Mouse (Mus musculus) liver, embryonic 14.5 days (tissue): ENCODE data around the gene Pi4kb. TPM values are rescaled to one million over a fixed set of nuclear protein-coding genes. Genes with fewer than 3 reads are reported as not detected.

ENCODE experiments used
- ATAC-seq: fragments of 200-750 bp; cut with Nextera tagmentation; 2 replicates; pipeline ENCODE4 v1.8.0; 2017; ENCODE audit warnings: moderate number of reproducible peaks, mild to moderate bottlenecking, moderate library complexity; ENCODE audit not compliant: insufficient read depth
- DNase-seq, 3 experiments: peaks; one replicate each; pipeline ENCODE4 v3.0.0-alpha.2; 2012 to 2013; ENCODE audit warnings: low read depth in 3 of 3, low spot score in 3 of 3
- H3K27ac ChIP-seq: fragments of 300-500 bp; sonication (generic); 2 replicates; pipeline ENCODE4 v1.5.1; 2014; ENCODE audit warnings: moderate library complexity, mild to moderate bottlenecking, control low read depth, inconsistent platforms
- H3K27me3 ChIP-seq: fragments of 300-500 bp; sonication (generic); 2 replicates; pipeline ENCODE4 v1.6.1; 2014; ENCODE audit warnings: mild to moderate bottlenecking, low read length, moderate library complexity; ENCODE audit not compliant: control insufficient read depth, insufficient read depth
- H3K36me3 ChIP-seq: fragments of 300-500 bp; sonication (generic); replicated peaks from 2 replicates; pipeline ENCODE4 v1.6.1; 2014; ENCODE audit warnings: low read depth; ENCODE audit not compliant: control insufficient read depth, insufficient read depth
- H3K4me1 ChIP-seq, 2 experiments: fragments of 200-500 bp in 1 of 2; fragments of 300-500 bp in 1 of 2; sonication (generic) in 1 of 2; replicated peaks; 2 replicates each; pipeline ENCODE4 v1.6.1; 2012 to 2014; ENCODE audit warnings: antibody characterized with exemption in 1 of 2, inconsistent platforms in 1 of 2, low read length in 1 of 2; ENCODE audit not compliant: control insufficient read depth in 2 of 2, insufficient read depth in 2 of 2
- H3K4me2 ChIP-seq: fragments of 300-500 bp; sonication (generic); 2 replicates; pipeline ENCODE4 v1.6.1; 2014; ENCODE audit warnings: low read depth, mild to moderate bottlenecking, control low read depth, moderate library complexity
- H3K4me3 ChIP-seq, 2 experiments: fragments of 200-500 bp in 1 of 2; fragments of 300-500 bp in 1 of 2; sonication (generic) in 1 of 2; 2 replicates each; pipeline ENCODE4 v1.5.1; 2012 to 2014; ENCODE audit warnings: low read depth in 2 of 2, low read length in 2 of 2, mild to moderate bottlenecking in 2 of 2, control low read depth in 1 of 2, inconsistent platforms in 1 of 2, moderate library complexity in 1 of 2; ENCODE audit not compliant: insufficient read depth in 1 of 2
- H3K9ac ChIP-seq: fragments of 300-500 bp; sonication (generic); replicated peaks from 2 replicates; pipeline ENCODE4 v1.6.1; 2014; ENCODE audit warnings: mild to moderate bottlenecking, control low read depth, moderate library complexity
- H3K9me3 ChIP-seq: fragments of 300-500 bp; sonication (generic); 2 replicates; pipeline ENCODE4 v1.6.1; 2016; ENCODE audit warnings: low read length, mixed read lengths; ENCODE audit not compliant: control insufficient read depth
- CTCF ChIP-seq: IDR thresholded peaks from 2 replicates; pipeline ENCODE4 v1.5.1; 2016; ENCODE audit warnings: antibody characterized with exemption, low read depth, control low read depth
- EP300 ChIP-seq: IDR thresholded peaks from 2 replicates; pipeline ENCODE4 v1.6.1; 2016; ENCODE audit warnings: antibody characterized with exemption, low read depth
- WGBS: fragments of 180-500 bp; shearing (Covaris S2); extraction: QIAGEN DNeasy Blood & Tissue Kit; methylation state at CpG from one replicate; pipeline ENCODE4 v1.1.7; 2014; ENCODE audit not compliant: insufficient replicate concordance; 5-methylcytosine and 5-hydroxymethylcytosine counted together
- microRNA-seq: library from miRNA; unstranded; fragments of <30 nt; microRNA quantifications from one replicate; pipeline ENCODE4, GENCODE M21; 2016
- polyA plus RNA-seq, 2 experiments: library from polyadenylated mRNA; depleted of rRNA in 1 of 2; stranded (reverse) in 1 of 2; unstranded in 1 of 2; fragments of >200 nt; fragmentation: Nextera tagmentation in 1 of 2; extraction: Ambion mirVana in 1 of 2; gene quantifications; 2 replicates each; pipeline versions ENCODE4 v1.2.1 to v1.2.3; 2012 to 2014

Gene Pi4kb
- polyA plus RNA-seq, 2 experiments, result 10.0 to 14.0 TPM

DNA sequence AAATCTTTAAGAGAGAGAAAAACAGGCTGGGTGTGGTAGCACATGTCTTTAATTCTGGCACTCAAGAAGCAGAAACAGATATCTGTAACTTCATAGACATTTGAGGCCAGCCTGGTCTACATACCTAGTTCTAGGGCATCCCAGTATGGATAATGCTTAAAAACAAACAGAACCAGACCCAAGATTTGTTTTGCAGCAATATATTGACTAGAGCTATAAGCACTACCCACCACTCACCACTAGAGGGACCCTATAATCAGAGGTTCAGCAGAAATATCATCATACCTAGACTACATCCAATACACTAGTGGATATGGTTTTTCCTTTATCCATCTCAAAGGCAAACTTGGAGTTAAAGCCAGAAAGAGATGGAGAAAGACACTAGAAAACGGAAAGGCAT is 78.4 kb downstream of the Pi4kb start:
- no peaks in the 10 kb centered on the region for H3K9me3 ChIP-seq
- H3K4me1 ChIP-seq, result peaks cover 17 to 25% of the 10 kb centered on the region in 2 experiments
- TF ChIP-seq CTCF (peak; percentile 79), EP300 (no peak)
- H3K27me3 ChIP-seq, result no peaks in the 10 kb centered on the region
- no peak overlapping the region for H3K4me2 ChIP-seq
- H3K9ac ChIP-seq, result no peak overlapping the region
- peak in 2 of 3 experiments; percentile 36 to 59 for DNase-seq
- H3K27ac ChIP-seq, result no peak overlapping the region
- 24% methylated on average over 1 of the region's 1 CpGs for WGBS
- no peaks in the 10 kb centered on the region for H3K36me3 ChIP-seq
- no peak overlapping the region for H3K4me3 ChIP-seq
- no peak for ATAC-seq

GRCm38 (mm10) chr3:95053701-95054100 is 79.2 kb downstream of the Pi4kb start:
- DNase-seq (peak; percentile 42 to 61 (median 56)), ATAC-seq (no peak)
- no peaks in the 10 kb centered on the region for H3K9me3 ChIP-seq
- peaks cover under 1% of the 10 kb centered on the region; the same call in 1 of the 2 replicates for H3K36me3 ChIP-seq
- no peaks in the 10 kb centered on the region for H3K27me3 ChIP-seq
- H3K9ac ChIP-seq, result no peak overlapping the region
- H3K4me3 ChIP-seq, result no peak overlapping the region
- H3K4me1 ChIP-seq, result peaks cover 17 to 25% of the 10 kb centered on the region in 2 experiments
- no peak overlapping the region for H3K27ac ChIP-seq
- WGBS, result 32% methylated on average over 3 of the region's 3 CpGs
- H3K4me2 ChIP-seq, result no peak overlapping the region
- TF ChIP-seq CTCF, result peak; percentile 87
- no peak for TF ChIP-seq EP300

GRCm38 (mm10) chr3:95054481-95055260 is 80.1 kb downstream of the Pi4kb start:
- Histone ChIP-seq H3K36me3 (peaks cover 7% of the 10 kb centered on the region; the same call in 1 of the 2 replicates), H3K4me3 (no peak overlapping the region), H3K4me1 (peaks cover 17 to 25% of the 10 kb centered on the region in 2 experiments), H3K9me3 (no peaks in the 10 kb centered on the region), H3K9ac (no peak overlapping the region; the same call in 1 of the 2 replicates), H3K4me2 (peak overlapping the region; percentile 48), H3K27me3 (no peaks in the 10 kb centered on the region), H3K27ac (peak overlapping the region; percentile 26)
- ATAC-seq, result peak; percentile 90
- WGBS, result 16% methylated on average over 10 of the region's 10 CpGs
- DNase-seq, result peak in 2 of 3 experiments; percentile 45 to 51
- TF ChIP-seq CTCF, result no peak
- TF ChIP-seq EP300, result peak; percentile 66; the same call in 1 of the 2 replicates

DNA sequence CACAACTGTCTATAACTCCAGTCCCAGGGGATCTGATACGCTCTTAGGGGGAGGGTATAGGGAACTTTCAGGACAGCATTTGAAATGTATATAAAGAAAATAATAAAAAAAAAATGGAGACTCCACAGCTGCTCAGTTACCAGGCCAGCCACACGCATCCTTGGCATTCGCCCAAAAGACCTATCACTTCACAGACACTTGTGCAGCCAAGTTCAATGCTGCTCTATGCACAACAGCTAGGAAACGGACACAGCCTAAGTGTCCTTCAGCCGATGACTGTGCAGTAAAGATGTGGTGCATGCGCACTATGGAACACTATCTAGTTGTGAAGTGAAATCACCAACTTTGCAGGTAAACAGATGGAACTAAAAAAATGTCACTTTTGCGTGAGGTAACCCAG is 81.7 kb downstream of the Pi4kb start:
- Histone ChIP-seq H3K9me3 (no peaks in the 10 kb centered on the region), H3K27ac (no peak overlapping the region), H3K36me3 (peaks cover 23% of the 10 kb centered on the region), H3K4me1 (peaks cover 17 to 25% of the 10 kb centered on the region in 2 experiments), H3K4me2 (no peak overlapping the region), H3K4me3 (no peak overlapping the region), H3K9ac (no peak overlapping the region), H3K27me3 (no peaks in the 10 kb centered on the region)
- WGBS, result 35% methylated on average over 7 of the region's 7 CpGs
- ATAC-seq (peak; percentile 17; the same call in 1 of the 2 replicates), DNase-seq (no peak)
- TF ChIP-seq EP300 (no peak), CTCF (no peak)

Small RNA genes lying within 50 kb of the gene (microRNA-seq; reads per million reads assigned to microRNA genes)
- 1.3 reads per million for gene Mir7013

Other genes starting within 250 kb of the Pi4kb start
- 4.3 and 4.6 TPM in 2 replicates for gene Cgn, start 188.2 kb upstream of the Pi4kb start, polyA plus RNA-seq (2012; rRNA removed)
- gene Cgn, start 188.2 kb upstream of the Pi4kb start, polyA plus RNA-seq (2014; fragmentation: Nextera tagmentation; extraction: Ambion mirVana), result 5.7 and 7.2 TPM in 2 replicates
- gene Pogz, start 137.2 kb upstream of the Pi4kb start, polyA plus RNA-seq (2012; rRNA removed), result 6.0 and 6.5 TPM in 2 replicates
- 2.6 and 3.0 TPM in 2 replicates for gene Pogz, start 137.2 kb upstream of the Pi4kb start, polyA plus RNA-seq (2014; fragmentation: Nextera tagmentation; extraction: Ambion mirVana)
- gene Psmb4, start 87.8 kb upstream of the Pi4kb start, polyA plus RNA-seq (2012; rRNA removed), result 127 and 157 TPM in 2 replicates
- gene Psmb4, start 87.8 kb upstream of the Pi4kb start, polyA plus RNA-seq (2014; fragmentation: Nextera tagmentation; extraction: Ambion mirVana), result 190 and 203 TPM in 2 replicates
- 43.5 and 44.8 TPM in 2 replicates for gene Selenbp1, start 41.7 kb upstream of the Pi4kb start, polyA plus RNA-seq (2012; rRNA removed)
- gene Selenbp1, start 41.7 kb upstream of the Pi4kb start, polyA plus RNA-seq (2014; fragmentation: Nextera tagmentation; extraction: Ambion mirVana), result 56.7 and 71.2 TPM in 2 replicates
- 2.3 TPM in 2 replicates for gene Rfx5, start 20.7 kb upstream of the Pi4kb start, polyA plus RNA-seq (2012; rRNA removed)
- 0.88 and 1.5 TPM in 2 replicates for gene Rfx5, start 20.7 kb upstream of the Pi4kb start, polyA plus RNA-seq (2014; fragmentation: Nextera tagmentation; extraction: Ambion mirVana)
- gene Zfp687, start 40.7 kb downstream of the Pi4kb start, polyA plus RNA-seq (2012; rRNA removed), result 5.8 and 6.6 TPM in 2 replicates
- gene Zfp687, start 40.7 kb downstream of the Pi4kb start, polyA plus RNA-seq (2014; fragmentation: Nextera tagmentation; extraction: Ambion mirVana), result 4.4 and 5.9 TPM in 2 replicates
- 114 and 150 TPM in 2 replicates for gene Psmd4, start 67.9 kb downstream of the Pi4kb start, polyA plus RNA-seq (2012; rRNA removed)
- 153 and 161 TPM in 2 replicates for gene Psmd4, start 67.9 kb downstream of the Pi4kb start, polyA plus RNA-seq (2014; fragmentation: Nextera tagmentation; extraction: Ambion mirVana)
- gene Pip5k1a, start 132.2 kb downstream of the Pi4kb start, polyA plus RNA-seq (2012; rRNA removed), result 7.9 and 9.4 TPM in 2 replicates
- gene Pip5k1a, start 132.2 kb downstream of the Pi4kb start, polyA plus RNA-seq (2014; fragmentation: Nextera tagmentation; extraction: Ambion mirVana), result 4.7 and 5.5 TPM in 2 replicates
- gene Vps72, start 136.3 kb downstream of the Pi4kb start, polyA plus RNA-seq (2012; rRNA removed), result 19.7 and 23.4 TPM in 2 replicates
- gene Vps72, start 136.3 kb downstream of the Pi4kb start, polyA plus RNA-seq (2014; fragmentation: Nextera tagmentation; extraction: Ambion mirVana), result 29.6 and 31.4 TPM in 2 replicates
- gene Tmod4, start 149.7 kb downstream of the Pi4kb start, polyA plus RNA-seq (2012; rRNA removed), result 0.11 and 0.32 TPM in 2 replicates
- gene Tmod4, start 149.7 kb downstream of the Pi4kb start, polyA plus RNA-seq (2014; fragmentation: Nextera tagmentation; extraction: Ambion mirVana), result 0.15 and 0.23 TPM in 2 replicates
- 22.4 and 33.1 TPM in 2 replicates for gene Scnm1, start 159.3 kb downstream of the Pi4kb start, polyA plus RNA-seq (2012; rRNA removed)
- gene Scnm1, start 159.3 kb downstream of the Pi4kb start, polyA plus RNA-seq (2014; fragmentation: Nextera tagmentation; extraction: Ambion mirVana), result 23.1 and 24.8 TPM in 2 replicates
- 2.9 and 3.9 TPM in 2 replicates for gene Lysmd1, start 159.4 kb downstream of the Pi4kb start, polyA plus RNA-seq (2012; rRNA removed)
- gene Lysmd1, start 159.4 kb downstream of the Pi4kb start, polyA plus RNA-seq (2014; fragmentation: Nextera tagmentation; extraction: Ambion mirVana), result 4.8 and 5.2 TPM in 2 replicates
- gene Tnfaip8l2, start 167.6 kb downstream of the Pi4kb start, polyA plus RNA-seq (2012; rRNA removed), result 4.8 and 4.9 TPM in 2 replicates
- gene Tnfaip8l2, start 167.6 kb downstream of the Pi4kb start, polyA plus RNA-seq (2014; fragmentation: Nextera tagmentation; extraction: Ambion mirVana), result 5.7 and 6.1 TPM in 2 replicates
- gene Sema6c, start 185.7 kb downstream of the Pi4kb start, polyA plus RNA-seq (2012; rRNA removed), result 0.69 and 1.6 TPM in 2 replicates
- 0.11 and 0.29 TPM in 2 replicates for gene Sema6c, start 185.7 kb downstream of the Pi4kb start, polyA plus RNA-seq (2014; fragmentation: Nextera tagmentation; extraction: Ambion mirVana)
- gene Gabpb2, start 243.2 kb downstream of the Pi4kb start, polyA plus RNA-seq (2012; rRNA removed), result 10.4 and 14.3 TPM in 2 replicates
- gene Gabpb2, start 243.2 kb downstream of the Pi4kb start, polyA plus RNA-seq (2014; fragmentation: Nextera tagmentation; extraction: Ambion mirVana), result 5.1 and 6.9 TPM in 2 replicates